Mouse (Mus musculus) common myeloid progenitor, adult 5-6 weeks (primary cell): Measurements from ENCODE around the gene Krtap1-4. TPM values are rescaled to one million over a fixed set of nuclear protein-coding genes. Genes with fewer than 3 reads are reported as not detected.
"Not testable (repeated sequence)": the region's sequence is repeated elsewhere in the genome, so short reads cannot be mapped to it uniquely, and the experiment has no call there.

Experiments used
- ATAC-seq: replicated peaks from 2 replicates; pipeline ENCODE4 v1.8.0; 2016; ENCODE audit warnings: low read depth, mild to moderate bottlenecking, moderate TSS enrichment, inconsistent platforms; ENCODE audit not compliant: poor library complexity, severe bottlenecking
- total RNA-seq: library from RNA; stranded (forward); fragments of 200-1000, 187-1606 nt; gene quantifications from 2 replicates; pipeline ENCODE4 v1.2.3, GENCODE M21; 2017

The Krtap1-4 gene
- total RNA-seq: not detected in 2 replicates

DNA sequence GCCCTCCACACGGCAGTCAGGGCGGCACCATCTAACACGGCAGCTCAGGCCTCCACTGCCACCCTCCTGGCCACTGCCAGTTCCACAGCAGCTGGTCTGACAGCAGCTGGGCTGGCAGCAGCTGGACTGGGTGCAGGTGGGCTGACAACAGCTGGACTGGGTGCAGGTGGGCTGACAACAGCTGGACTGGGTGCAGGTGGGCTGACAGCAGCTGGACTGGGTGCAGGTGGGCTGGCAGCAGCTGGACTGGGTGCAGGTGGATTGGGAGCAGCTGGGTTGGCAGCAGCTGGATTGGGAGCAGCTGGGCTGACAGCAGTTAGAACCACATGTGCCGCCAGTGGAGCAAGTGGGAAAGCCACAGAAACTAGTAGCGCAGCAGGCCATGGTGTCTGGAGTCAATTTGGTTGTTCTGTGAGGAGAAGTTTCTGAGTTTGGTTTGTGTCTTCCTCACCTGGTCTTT, at the start of gene Krtap1-4:
Krtap1-4 (minus strand) TSS at position 410 of the 460 bp plus-strand sequence.
- ATAC-seq: no peak

- ATAC-seq: no peak
Observed at GRCm38 (mm10) chr11:99630890-99631289, 47.4 kb upstream of the Krtap1-4 start.

DNA sequence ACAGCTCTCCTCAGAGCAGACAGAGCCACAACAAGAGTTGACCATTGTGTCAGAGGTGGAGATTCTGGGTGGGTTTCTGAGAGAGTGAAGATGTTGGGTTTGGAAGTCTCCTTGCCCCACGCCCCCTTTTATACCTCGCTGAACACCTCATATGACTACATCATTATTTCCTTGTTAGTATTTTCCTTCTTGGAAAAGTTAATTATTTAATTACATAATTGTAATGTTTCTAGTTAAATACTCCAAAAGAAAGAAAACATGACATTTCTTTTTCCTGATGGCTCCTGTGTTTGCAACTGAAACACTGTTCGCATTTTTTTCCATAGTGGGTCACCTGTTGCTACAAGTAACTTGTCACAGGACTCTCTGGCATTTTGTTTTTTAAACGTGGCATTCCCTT, 44.7 kb upstream of the Krtap1-4 start, which contains the start of gene Krtap4-1:
Krtap4-1 (minus strand) TSS at position 101 of the 400 bp plus-strand sequence.
- ATAC-seq: no peak

GRCm38 (mm10) chr11:99620335-99620734, 36.9 kb upstream of the Krtap1-4 start, which contains the start of gene Gm11562:
TSS of gene Gm11562 (minus strand) at chr11:99620435.
- no peak for ATAC-seq

- no peak for ATAC-seq
Observed at GRCm38 (mm10) chr11:99614796-99615363, 31.4 kb upstream of the Krtap1-4 start, which contains the start of gene Krtap2-4. TSS of gene Krtap2-4 (minus strand) at chr11:99614846.

- ATAC-seq: not testable (repeated sequence)
Observed at GRCm38 (mm10) chr11:99610089-99610488, 26.6 kb upstream of the Krtap1-4 start, which contains the start of gene Gm11937. TSS of gene Gm11937 (minus strand) at chr11:99610189.

DNA sequence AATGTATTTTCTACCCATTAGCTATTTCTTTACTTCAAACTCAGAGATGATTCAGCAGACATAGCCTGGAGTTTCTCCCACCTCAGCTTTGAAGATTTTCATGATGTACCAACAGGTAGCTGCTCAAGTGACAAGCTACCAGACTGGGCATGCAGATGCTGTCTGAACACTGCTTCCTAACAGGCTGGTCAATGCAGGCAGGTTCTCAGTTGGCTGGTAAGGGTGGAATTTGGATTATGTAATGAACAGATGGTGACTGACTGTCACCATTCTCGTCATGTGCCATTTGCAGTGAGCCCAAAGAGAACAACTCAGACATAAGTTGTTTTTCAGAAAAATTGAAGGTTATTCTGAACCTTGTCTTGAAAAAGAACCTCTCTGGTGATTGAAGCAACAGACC, 25.7 kb upstream of the Krtap1-4 start:
- ATAC-seq: no peak

GRCm38 (mm10) chr11:99603208-99603607, 19.8 kb upstream of the Krtap1-4 start, which contains the start of gene Gm11938:
TSS of gene Gm11938 (minus strand) at chr11:99603308.
- not testable (repeated sequence) for ATAC-seq

DNA sequence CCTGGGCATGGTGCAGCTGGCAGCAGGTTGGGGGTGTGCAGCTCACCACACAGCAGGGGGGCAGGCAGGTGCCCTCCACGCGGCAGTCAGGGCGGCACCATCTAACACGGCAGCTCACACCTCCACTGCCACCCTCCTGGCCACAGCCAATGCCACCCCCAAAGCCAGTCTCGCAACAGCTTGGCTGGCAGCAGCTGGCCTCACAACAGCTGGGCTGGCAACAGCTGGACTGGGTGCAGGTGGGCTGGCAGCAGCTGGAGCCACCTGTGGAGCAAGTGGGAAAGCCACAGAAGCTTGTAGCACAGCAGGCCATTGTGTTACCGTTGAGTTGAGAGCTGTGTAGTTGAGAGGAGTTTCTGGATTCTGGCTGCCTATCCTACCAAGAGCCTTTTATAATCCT, 14.3 kb upstream of the Krtap1-4 start, which contains the start of gene Krtap9-3:
Krtap9-3 (minus strand) TSS at position 364 of the 400 bp plus-strand sequence.
- not testable (repeated sequence) for ATAC-seq

DNA sequence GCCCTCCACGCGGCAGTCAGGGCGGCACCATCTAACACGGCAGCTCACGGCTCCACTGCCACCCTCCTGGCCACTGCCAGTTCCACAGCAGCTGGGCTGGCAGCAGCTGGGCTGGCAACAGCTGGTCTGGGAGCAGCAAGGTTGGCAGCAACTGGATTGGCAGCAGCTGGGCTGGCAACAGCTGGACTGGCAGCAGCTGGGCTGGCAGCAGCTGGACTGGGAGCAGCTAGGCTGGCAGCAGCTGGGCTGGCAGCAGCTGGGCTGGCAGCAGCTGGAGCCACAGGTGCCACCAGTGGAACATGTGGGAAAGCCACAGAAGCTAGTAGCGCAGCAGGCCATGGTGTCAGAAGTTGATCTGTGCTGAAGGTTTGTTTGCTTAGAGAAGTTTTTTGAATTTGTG, 7.5 kb upstream of the Krtap1-4 start, which contains the start of gene Krtap1-3:
Krtap1-3 (minus strand) TSS at position 359 of the 400 bp plus-strand sequence.
- ATAC-seq: no peak

GRCm38 (mm10) chr11:99585096-99585495, 1.6 kb upstream of the Krtap1-4 start:
- no peak for ATAC-seq

DNA sequence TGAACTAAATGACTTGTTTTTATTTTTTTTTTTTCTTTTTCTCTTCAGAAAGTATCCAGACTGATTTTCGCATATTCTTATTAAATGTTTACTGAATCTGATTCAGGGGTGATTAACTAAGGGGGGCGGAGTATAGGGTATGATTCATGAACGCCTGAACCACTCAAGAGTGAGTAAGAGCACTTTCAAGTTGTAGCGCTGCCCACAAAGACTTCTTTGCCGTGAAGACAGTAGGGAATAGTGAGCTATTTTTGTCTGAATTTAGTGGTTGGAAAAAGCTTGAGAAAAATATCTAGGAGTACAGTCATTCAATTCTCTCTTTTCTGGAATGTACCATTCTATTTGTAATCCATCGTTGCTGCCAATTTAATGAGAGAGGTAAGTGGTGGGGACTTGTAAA, 1.9 kb downstream of the Krtap1-4 start:
- ATAC-seq: no peak

- ATAC-seq: no peak
Observed at GRCm38 (mm10) chr11:99581051-99581450, 2.4 kb downstream of the Krtap1-4 start.

DNA sequence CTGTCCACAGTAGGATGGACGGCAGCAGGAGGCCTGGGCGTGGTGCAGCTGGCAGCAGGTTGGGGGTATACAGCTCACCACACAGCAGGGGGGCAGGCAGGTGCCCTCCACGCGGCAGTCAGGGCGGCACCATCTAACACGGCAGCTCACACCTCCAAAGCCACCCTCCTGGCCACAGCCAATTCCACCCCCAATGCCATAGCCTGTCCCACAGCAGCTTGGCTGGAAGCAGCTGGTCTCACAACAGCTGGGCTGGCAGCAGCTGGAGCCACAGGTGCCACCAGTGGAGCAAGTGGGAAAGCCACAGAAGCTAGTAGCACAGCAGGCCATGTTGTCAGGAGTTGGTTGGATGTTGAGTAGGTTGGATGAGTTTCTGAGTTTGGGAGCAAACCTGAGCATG, 2.8 kb downstream of the Krtap1-4 start, which contains the start of gene Krtap1-5:
Krtap1-5 (minus strand) TSS at position 381 of the 400 bp plus-strand sequence.
- ATAC-seq: no peak

- peak; percentile 94 for ATAC-seq
Observed at GRCm38 (mm10) chr11:99574106-99574505, 9.3 kb downstream of the Krtap1-4 start.

DNA sequence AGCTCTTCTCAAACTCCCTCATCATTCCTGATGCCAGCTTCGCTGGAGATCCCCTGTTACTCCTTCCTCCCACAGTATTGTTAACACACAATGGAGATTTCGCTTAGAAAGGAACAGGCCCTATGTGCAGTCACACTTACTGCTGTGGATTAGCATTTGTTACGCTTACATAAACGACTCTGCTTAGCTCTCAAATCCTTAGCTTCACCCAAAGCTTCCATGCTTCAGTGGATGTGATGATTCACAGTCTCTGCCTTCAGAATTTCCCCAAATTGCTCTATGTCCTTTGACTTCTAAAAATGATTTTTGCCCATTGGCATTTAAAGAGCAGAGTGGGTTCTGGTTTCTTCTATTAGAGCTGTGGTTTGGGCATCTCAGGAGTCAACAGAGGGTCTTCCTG, 10.3 kb downstream of the Krtap1-4 start:
- no peak for ATAC-seq

GRCm38 (mm10) chr11:99566530-99566929, 16.9 kb downstream of the Krtap1-4 start, which contains the start of gene Krtap3-1:
TSS of gene Krtap3-1 (minus strand) at chr11:99566630.
- no peak for ATAC-seq

DNA sequence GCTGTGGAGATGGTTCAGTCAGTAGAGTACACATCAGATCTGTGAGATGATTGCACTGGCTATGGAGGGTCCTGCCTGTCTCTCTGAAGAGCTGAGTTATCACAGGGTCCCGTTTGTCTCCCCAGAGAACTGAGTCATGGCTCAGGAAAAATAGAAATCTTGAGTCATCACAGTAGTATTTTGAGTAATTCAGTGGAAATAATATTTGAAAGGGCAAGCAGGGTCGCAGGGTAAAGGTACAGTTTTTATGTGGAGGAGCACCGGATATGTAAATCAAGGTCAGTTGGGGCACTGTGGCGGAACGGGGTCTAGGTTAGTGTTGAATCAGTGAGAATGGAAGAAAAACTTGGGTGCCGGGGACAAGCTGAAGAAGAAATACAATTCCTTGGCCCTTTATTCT, 20.9 kb downstream of the Krtap1-4 start:
- ATAC-seq: no peak

DNA sequence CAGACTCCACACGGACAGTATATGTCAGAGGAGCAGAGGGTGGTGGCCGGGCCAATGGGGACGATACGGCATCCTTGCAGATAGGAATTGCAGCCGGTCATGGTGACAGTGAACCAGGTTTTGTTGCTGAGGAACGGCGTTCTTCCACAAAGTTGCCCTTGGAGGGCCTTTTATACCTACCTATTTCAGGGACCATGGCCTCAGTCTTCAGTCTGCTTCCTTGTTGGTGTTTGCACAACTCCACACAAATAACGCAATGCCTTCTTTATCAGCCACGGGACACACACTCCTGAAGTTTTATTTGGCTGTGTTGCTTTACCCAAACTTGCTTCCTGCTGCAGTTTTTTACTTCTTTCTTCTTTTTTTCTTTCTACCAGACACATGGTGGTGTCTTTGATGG, 24.1 kb downstream of the Krtap1-4 start, which contains the start of gene Gm11939:
Gm11939 (minus strand) TSS at position 101 of the 400 bp plus-strand sequence.
- no peak for ATAC-seq

- no peak for ATAC-seq
Observed at GRCm38 (mm10) chr11:99557976-99558745, 25.3 kb downstream of the Krtap1-4 start.

GRCm38 (mm10) chr11:99556753-99557152, 26.7 kb downstream of the Krtap1-4 start, which contains the start of gene Krtap3-2:
TSS of gene Krtap3-2 (minus strand) at chr11:99556853.
- ATAC-seq: no peak
